Mouse (Mus musculus): Measurements from ENCODE around the gene Klhl8.

DNA sequence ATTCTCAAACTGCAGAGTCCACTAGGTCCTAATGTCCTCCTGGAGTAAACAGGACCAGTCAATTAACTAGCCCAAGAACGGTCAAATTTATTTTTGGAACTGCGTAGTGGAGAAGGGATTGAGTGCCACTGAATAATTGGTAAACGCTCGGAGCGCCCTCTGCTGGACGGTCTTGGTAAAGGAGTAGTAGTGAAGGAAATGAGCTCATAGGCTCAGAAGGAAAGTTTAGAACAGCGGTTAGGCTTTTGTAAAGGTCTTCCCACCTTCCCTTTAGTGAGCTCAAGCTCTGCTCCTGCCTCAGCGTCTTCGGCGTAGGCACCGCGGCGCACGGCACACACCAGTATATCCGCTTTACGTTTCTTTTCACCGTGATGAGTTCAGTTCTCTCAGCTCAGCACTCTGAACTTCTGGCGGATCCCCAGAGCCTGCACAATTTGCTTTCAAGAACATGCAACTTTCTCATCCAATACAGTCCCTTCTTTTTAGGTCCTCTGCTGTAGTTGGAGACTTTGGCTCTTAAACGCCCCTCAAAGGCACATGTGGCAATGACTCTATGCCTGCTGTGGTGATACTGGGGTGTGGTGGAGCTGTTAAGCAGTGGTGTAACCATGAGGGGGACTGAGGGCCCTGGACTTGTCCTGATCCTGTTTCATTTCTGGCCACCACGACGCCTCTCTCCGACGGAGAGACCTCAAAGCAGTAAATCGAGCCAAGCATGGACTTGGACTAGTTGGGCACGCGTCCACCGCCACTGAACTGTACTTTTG is 16.6 kb upstream of the Klhl8 start:
- no peak for TF ChIP-seq CTCF (IDR thresholded peaks at IDR 0.05; ENCODE audit: insufficient read depth, low read depth, low read length)
- TF ChIP-seq POLR2A (IDR thresholded peaks at IDR 0.05; ENCODE audit: insufficient read depth, low read depth, low read length), result no peak
